Mouse (Mus musculus): ENCODE measurements at regions not wholly inside any gene's neighbourhood (a gene's known extent, or its start where the extent isn't known, plus 50 kb on each side); places are given as distances from the start of the nearest gene placed in this dataset.

DNA sequence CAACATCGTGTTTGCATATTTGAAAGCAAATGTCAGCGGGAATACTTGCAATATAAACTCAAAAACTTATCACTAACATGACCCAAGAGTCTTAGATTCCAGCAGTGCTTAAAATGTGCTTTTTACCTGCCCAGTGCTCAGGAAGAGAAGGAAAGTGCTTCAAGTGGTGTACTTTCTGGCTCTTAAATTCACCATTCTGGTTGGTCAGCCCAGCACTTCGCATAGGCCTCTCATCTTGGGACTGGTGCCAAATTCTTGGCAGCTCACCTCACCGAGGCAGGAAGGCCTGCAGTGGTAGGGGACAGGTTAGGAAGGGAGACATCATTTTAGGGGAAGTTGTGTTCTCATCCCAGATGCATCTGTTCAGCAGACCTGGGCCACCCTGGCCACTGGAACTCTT lies 1913.3 kb upstream of the Lrrc6 start:
- no peak for TF ChIP-seq SMC3 (IDR thresholded peaks at IDR 0.05; ENCODE audit: low read depth, low read length)
- no peak for TF ChIP-seq USF1 (IDR thresholded peaks at IDR 0.05; ENCODE audit: low read depth, low read length)
- TF ChIP-seq BHLHE40 (IDR thresholded peaks at IDR 0.05; ENCODE audit: low read depth, low read length): no peak
- no peak for TF ChIP-seq RCOR1 (conservative IDR thresholded peaks at IDR 0.05; ENCODE audit: low read depth, low read length)
- no peak for TF ChIP-seq NELFE (IDR thresholded peaks at IDR 0.05; ENCODE audit: low read depth, low read length)
- TF ChIP-seq POLR2A (IDR thresholded peaks at IDR 0.05; ENCODE audit: low read depth, low read length): no peak
- TF ChIP-seq HCFC1 (IDR thresholded peaks at IDR 0.05; ENCODE audit: low read depth, low read length): no peak
- no peak for TF ChIP-seq E2F4 (IDR thresholded peaks at IDR 0.05; ENCODE audit: insufficient replicate concordance, low read depth, low read length)
- TF ChIP-seq EP300 (IDR thresholded peaks at IDR 0.05; ENCODE audit: low read length): no peak

All from CH12.LX (cell line).